Mouse (Mus musculus): ENCODE results near the gene Hadha.

DNA sequence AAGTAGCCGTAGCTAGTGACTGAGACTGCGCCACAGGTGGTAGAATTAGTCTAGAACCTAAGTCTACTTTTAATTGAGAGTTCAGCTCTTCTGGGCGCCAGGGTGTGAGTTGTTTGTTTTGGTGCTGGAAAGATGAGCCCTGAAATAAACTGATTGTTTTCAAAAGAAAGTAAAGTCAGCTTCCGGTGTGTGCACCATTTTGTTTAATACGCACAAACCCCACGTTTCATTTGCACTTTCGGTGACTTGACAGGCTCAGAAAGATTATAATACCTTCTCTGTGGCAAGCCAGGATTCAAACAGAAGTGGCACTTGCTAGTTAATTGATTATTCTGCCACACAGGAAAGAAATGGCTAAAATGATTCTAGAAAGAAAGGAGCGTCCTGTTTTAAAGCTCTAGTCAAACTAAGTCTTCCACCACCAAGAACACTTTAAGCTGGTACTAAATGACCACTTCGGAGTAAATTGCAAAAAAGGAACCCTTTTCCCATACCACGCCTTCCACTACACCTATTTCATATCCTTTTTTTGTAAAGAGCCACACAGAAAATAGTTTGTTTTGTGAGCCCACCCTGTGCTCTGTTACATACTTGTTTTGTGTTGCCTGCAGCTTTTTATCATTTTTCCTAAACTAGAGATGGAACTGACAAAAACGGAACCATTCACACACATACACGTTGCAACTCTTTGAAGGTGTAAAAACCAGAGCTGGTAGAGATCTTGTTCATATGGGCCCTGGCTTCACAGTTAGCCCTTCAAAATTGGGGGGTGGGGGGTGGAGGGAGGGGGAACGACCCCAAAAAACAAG, 1.1 kb upstream of the Hadha start:
- TF ChIP-seq POLR2A (IDR thresholded peaks at IDR 0.05; ENCODE audit: control insufficient read depth, low read depth, low read length) (no peak), CTCF (IDR thresholded peaks at IDR 0.05; ENCODE audit: control insufficient read depth, insufficient read depth, insufficient replicate concordance, low read depth, low read length) (no peak)
